Mouse (Mus musculus) splenic B cell, adult 2 months (primary cell): Measurements from ENCODE around the gene Slco4a1.
A peak's percentile ranks its signal among the peaks of the same experiment; 100 is the strongest.

ENCODE experiments used
- DNase-seq: peaks from one replicate; pipeline ENCODE4 v3.0.0-alpha.2; 2011; ENCODE audit warnings: low read depth, low spot score
- H3K27me3 ChIP-seq: 2 replicates; pipeline ENCODE4 v1.6.1; 2012; ENCODE audit warnings: mild to moderate bottlenecking, low read length, moderate library complexity, mixed read lengths; ENCODE audit not compliant: control insufficient read depth, poor library complexity, insufficient read depth, severe bottlenecking
- H3K36me3 ChIP-seq: 2 replicates; pipeline ENCODE4 v1.6.1; 2012; ENCODE audit warnings: mild to moderate bottlenecking, low read length, moderate library complexity, mixed read lengths; ENCODE audit not compliant: control insufficient read depth, poor library complexity, insufficient read depth, severe bottlenecking

Slco4a1 gene

DNA sequence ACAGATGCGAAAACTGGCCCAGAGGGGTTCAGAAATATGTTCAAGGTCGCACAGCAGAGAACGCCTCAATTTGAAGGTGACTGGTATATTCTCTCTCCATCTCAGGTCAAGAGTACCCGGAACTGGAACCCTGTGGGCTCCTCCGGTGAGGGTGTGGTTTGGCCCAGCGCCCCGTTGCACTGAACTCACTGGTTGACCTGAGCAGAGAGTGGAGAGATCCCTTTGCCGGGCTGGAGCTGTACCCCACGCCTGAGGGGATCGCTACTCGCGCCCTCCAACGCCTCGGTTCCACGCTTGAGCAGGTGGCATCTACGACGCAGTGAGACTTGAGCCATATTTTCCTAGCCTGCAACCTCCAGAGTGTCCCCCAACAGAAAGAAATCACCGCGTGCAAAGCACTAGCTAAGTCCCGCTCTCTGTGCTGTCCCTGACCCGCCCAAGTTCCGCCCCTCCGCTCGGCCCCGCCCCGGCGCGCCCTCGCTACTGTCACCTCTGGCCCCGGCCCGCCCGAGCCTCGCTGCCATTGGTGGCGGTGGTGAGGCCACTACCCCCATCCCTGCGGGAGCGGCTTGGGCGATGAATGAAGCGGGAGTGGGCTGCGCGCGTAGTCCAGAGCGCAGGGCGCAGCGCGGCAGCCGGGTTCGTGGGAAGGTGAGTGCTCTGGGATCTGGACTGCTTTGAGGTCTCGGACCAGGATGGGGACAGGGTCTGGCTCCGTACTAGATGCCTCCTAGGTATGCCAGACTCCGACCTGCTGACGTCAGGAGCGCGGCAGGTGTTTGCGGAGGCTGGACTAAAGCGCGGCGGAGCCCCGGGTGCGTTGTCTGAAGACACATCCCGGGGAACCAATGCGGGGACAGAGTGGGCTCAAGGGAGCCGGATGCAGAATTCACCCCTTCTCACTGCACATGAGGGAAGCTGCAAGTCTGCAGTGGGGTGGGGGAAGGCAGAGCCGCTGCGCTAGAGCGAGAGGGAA lies at the start of gene Slco4a1:
Gene Slco4a1 (plus strand): TSS at position 523 of the 976 bp plus-strand sequence.
- peak; percentile 91 for DNase-seq
- no peaks in the 10 kb centered on the region for H3K27me3 ChIP-seq
- no peaks in the 10 kb centered on the region for H3K36me3 ChIP-seq

DNA sequence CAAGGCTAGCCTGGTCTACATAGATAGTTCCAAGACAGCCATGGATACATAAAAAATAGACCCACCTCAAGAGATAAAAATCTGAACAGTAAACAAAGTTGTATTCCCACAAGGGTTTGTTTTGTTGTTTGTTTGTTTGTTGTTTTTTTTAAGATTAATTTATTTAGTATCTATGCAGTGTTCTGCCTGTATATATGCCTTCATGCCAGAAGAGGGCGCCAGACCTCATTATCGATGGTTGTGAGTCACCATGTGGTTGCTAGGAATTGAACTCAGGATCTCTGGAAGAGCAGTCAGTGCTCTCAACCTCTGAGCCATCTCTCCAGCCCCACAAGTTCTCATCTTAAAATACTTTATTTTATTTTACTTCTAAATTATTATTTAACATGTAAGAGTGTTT lies 47.6 kb upstream of the Slco4a1 start:
- DNase-seq, result peak; percentile 10
- Histone ChIP-seq H3K36me3 (no peaks in the 10 kb centered on the region), H3K27me3 (no peaks in the 10 kb centered on the region)

- no peaks in the 10 kb centered on the region for H3K27me3 ChIP-seq
- no peaks in the 10 kb centered on the region for H3K36me3 ChIP-seq
- no peak for DNase-seq
Measured at GRCm38 (mm10) chr2:180410432-180410831, 45.6 kb upstream of the Slco4a1 start.

GRCm38 (mm10) chr2:180411013-180411412 lies 45.0 kb upstream of the Slco4a1 start:
- no peaks in the 10 kb centered on the region for H3K27me3 ChIP-seq
- no peaks in the 10 kb centered on the region for H3K36me3 ChIP-seq
- DNase-seq, result no peak

- no peak for DNase-seq
- Histone ChIP-seq H3K27me3 (no peaks in the 10 kb centered on the region), H3K36me3 (no peaks in the 10 kb centered on the region)
Measured at GRCm38 (mm10) chr2:180415627-180416026, 40.4 kb upstream of the Slco4a1 start.

DNA sequence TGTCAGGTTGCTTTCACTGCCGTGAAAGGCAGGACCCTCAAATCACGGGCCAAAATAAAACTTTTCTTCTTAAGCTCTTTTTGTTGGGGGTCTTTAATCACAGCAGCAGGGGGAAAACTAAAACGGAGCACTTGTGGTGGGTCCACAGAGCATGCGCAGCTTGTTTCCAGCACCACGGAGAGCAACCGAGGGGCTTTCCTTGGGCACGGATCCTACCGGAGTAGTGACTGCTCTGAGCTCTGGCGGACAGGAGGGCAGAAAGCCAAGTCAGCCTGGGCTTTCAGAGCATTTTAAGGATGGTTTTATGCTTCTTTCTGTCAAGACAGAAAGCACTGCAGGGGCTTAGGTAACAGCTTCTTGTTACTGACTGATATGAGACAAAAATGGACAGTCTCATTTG lies 38.3 kb upstream of the Slco4a1 start:
- no peak for DNase-seq
- Histone ChIP-seq H3K27me3 (no peaks in the 10 kb centered on the region), H3K36me3 (no peaks in the 10 kb centered on the region)

DNA sequence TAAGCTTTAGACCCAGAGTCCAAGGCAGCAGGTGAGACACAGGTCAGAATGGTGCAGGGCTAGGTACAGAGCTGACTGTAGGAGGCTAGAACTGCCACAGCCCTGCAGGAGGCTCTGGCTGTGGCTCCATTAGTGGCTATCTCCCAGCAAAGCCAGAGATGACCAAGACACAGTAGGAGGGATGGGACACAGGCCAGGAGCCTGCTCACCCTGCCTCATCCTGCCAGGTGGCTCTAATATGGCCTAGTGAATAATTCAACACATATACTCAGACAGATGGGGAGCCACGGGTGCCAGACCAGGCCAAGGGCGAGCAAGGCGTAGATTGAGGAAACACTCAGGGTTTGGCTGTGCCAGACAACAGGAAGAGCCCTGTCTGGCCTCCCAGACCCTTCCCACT lies 35.4 kb upstream of the Slco4a1 start:
- no peaks in the 10 kb centered on the region for H3K27me3 ChIP-seq
- no peaks in the 10 kb centered on the region for H3K36me3 ChIP-seq
- no peak for DNase-seq

- DNase-seq, result no peak
- H3K27me3 ChIP-seq, result no peaks in the 10 kb centered on the region
- H3K36me3 ChIP-seq, result no peaks in the 10 kb centered on the region
Measured at GRCm38 (mm10) chr2:180425115-180425514, 30.9 kb upstream of the Slco4a1 start.

DNA sequence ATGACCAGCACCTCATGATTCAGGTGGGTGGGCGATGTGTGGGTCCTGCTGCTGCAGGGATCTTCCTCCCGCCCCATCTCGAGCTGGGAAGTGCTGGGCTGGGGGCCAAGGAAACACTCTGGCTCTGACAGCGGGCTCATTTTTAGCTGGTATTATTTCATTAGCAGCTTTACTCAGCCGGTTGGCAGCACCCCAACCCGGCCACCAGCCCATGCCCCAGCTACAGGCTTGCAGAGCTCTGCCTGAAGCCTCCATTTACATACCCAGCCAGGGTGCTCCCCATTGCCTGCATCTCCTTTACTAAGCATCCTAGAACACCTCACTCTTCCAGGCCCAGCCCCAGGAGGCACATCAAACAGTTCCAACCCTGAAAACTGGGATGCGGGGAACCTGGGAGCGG lies 29.0 kb upstream of the Slco4a1 start:
- H3K36me3 ChIP-seq, result no peaks in the 10 kb centered on the region
- no peak for DNase-seq
- H3K27me3 ChIP-seq, result no peaks in the 10 kb centered on the region

DNA sequence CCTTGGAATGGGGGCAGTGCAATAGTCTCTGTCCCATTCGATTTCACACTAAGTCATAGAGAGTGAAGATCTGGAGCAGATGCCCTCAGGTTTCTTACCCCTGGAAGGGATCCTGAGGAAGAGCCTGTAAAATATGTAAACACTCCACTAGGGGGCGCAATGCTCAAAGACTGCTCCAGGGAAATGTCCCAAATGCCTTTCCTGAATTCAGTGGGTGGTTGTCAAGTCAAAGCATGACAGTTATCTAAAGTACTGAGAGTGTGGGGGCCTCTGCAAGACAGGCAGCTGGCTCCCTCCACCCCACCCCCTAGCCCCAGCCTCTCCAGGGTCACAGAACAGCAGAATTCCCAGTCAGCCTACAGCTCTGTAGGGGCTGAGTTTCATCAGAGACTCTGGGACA lies 27.7 kb upstream of the Slco4a1 start:
- H3K27me3 ChIP-seq, result no peaks in the 10 kb centered on the region
- DNase-seq, result peak; percentile 48
- no peaks in the 10 kb centered on the region for H3K36me3 ChIP-seq

DNA sequence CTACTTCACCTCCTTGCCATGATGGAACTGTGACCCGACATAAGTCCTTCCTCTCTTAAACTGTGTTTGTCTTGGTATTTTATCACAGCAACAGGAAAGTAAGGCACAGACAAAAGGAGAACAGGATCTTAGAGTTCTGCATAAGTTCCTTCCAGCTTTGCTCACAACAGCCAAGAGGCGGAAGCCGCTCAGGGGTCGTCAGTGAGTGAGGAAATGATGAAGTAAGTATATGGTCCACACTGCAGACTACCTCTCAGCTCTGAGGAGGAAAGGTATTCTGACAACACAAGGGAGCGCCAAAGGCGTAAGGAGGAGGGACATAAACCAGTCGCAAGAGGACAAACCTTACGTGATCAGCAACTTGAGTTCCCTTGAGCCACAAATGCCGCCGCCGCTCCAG lies 25.4 kb upstream of the Slco4a1 start:
- H3K36me3 ChIP-seq, result no peaks in the 10 kb centered on the region
- H3K27me3 ChIP-seq, result no peaks in the 10 kb centered on the region

DNA sequence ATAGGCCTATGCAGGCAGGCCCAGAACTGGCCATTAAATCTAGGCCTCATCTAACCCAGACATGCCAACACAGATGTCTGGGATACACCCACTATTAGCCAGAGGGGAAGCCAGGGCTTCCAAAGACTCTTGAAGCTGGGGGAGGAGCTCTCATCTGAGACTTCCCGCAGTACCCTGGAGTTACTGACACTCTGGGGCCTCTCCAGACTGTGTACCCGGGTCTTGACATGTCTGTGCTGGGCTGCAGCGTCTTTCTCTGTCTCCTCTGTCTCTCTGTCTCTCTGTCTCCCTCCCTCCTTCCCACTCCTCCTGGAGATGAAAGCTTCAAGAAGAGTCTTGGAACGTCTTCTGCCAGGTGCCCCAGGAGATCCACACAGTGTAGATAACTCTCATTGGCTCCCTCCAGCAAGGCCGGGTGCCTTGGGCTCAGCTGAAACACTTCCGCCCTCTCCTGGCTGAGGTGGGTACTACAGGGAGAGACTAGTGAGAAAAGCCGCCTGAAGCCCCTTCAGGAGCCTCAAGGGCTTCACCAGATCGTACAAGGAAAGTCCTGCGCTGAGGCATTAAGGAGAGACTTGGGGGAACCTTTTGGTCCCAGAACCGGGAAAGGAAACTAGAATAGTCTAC lies 23.9 kb upstream of the Slco4a1 start:
- DNase-seq, result peak; percentile 86
- no peaks in the 10 kb centered on the region for H3K27me3 ChIP-seq

More for the DNA sequence above, 25.4 kb upstream of the Slco4a1 start:
- no peak for DNase-seq

DNA sequence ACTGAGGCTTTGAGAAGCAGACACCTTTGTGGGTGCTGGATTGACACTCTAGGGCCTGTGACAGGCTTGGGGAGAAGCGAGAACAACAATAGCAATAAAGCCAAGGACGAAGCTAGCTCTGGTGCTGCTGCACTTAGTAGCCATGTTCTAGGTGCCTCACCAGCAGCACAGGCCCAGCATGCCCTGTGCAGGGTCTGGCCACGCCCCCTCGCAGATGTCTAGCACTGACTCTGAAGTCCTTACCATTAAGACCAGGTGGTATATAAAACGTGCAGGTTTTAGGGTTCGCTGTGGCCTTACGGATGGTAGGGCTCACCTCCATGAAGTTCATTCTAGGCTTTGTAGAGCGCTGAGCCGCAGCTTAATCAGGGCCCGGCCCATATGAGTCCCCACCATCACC lies 23.3 kb upstream of the Slco4a1 start:
- no peak for DNase-seq
- Histone ChIP-seq H3K27me3 (no peaks in the 10 kb centered on the region), H3K36me3 (no peaks in the 10 kb centered on the region)

More for the DNA sequence above, 23.9 kb upstream of the Slco4a1 start:
- H3K36me3 ChIP-seq, result no peaks in the 10 kb centered on the region

DNA sequence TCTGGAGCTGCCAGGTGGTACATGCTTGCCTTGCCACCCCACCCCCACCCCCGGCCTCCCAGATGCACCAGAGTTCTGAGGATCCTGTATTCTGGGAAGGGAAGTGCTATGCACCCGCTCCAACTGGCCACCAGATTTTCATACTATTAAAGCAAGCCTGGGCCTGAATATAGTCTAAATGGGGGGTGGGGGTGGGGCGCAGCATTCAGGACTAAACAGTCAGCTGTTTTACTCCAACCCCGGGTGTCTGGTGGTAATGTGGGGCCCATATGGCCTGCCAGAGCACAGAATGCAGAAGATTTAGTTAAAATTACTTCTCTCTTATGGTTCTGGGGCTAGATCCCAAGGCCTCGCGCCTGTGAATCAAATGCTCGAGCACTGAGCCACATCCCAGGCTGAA lies 22.7 kb upstream of the Slco4a1 start:
- no peak for DNase-seq
- H3K36me3 ChIP-seq, result no peaks in the 10 kb centered on the region

DNA sequence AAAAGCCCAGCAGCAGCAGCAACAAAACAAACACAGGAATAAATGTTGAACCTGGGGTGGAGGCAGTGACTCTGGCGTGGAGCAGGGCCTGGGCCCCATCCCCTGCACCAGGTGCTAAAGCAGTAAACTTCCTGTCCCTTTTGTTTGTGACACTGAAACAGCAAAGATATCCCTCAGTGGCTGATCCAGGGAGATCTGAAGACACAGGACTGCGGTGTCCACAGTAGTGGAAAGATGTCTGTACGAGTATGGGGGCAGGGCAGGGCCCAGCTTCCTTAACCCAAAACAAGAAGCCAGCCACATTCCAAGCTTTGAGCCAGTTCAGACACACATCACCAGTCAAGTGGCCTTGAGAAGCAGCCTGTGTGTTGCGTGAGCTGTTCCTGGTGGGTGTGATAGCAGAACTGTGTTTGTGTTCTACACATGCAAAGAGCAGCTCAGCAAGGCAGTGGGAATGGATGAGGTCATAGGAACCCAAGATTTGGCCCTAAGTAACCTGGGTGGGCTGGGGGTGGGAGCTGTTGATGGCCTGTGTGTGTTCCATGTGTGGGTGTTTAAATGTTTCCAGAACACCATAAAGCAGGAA lies 20.6 kb upstream of the Slco4a1 start:
- Histone ChIP-seq H3K27me3 (no peaks in the 10 kb centered on the region), H3K36me3 (no peaks in the 10 kb centered on the region)
- DNase-seq, result no peak

More for the DNA sequence above, 22.7 kb upstream of the Slco4a1 start:
- no peaks in the 10 kb centered on the region for H3K27me3 ChIP-seq
